Comparison of ENCODE assay signal across 31 mouse cellular contexts in genomic region chr11:24064221-24064620, GRCm38 (mm10). TPM values are rescaled to one million over a fixed set of nuclear protein-coding genes. Genes with fewer than 3 reads are reported as not detected.
A peak's percentile ranks its signal among the peaks of the same experiment; 100 is the strongest.
DNase-seq lines count a peak whose midpoint lies in the region; ATAC-seq and TF ChIP-seq lines count a peak whose summit lies in the region.
"Had no signal": no experiment of that assay in that cellular context is flagged by ENCODE, and none has a peak within 500 bp of the region (broad histone marks: within the 10 kb centered on the region; RNA-seq: fewer than 3 reads in every experiment).

No protein-coding gene starts in this region.

- H3K27me3 ChIP-seq in hindbrain, embryonic 12.5 days, result no peaks in the 10 kb centered on the region
- H3K27me3 ChIP-seq in hindbrain, postnatal 0 days (ENCODE audit: insufficient read depth, low read length), result no peaks in the 10 kb centered on the region
- H3K27me3 ChIP-seq in neural tube, embryonic 13.5 days, result no peaks in the 10 kb centered on the region
- H3K27me3 ChIP-seq in forebrain, embryonic 13.5 days, result no peaks in the 10 kb centered on the region
- H3K27me3 ChIP-seq: forebrain, embryonic 15.5 days had no signal

- peaks cover 23% of the 10 kb centered on the region for H3K4me1 ChIP-seq in hindbrain, embryonic 12.5 days
- peaks cover 12% of the 10 kb centered on the region for H3K4me1 ChIP-seq in hindbrain, postnatal 0 days (ENCODE audit: insufficient read depth, low read length)
- H3K4me1 ChIP-seq in neural tube, embryonic 13.5 days (replicated peaks), result peaks cover 46% of the 10 kb centered on the region
- H3K4me1 ChIP-seq in forebrain, embryonic 13.5 days, result peaks cover 29% of the 10 kb centered on the region

- no peak overlapping the region for H3K9ac ChIP-seq in hindbrain, embryonic 12.5 days
- no peak overlapping the region for H3K9ac ChIP-seq in hindbrain, postnatal 0 days (replicated peaks; ENCODE audit: low read length)
- no peak overlapping the region for H3K9ac ChIP-seq in neural tube, embryonic 13.5 days
- no peak overlapping the region for H3K9ac ChIP-seq in forebrain, embryonic 13.5 days
- H3K9ac ChIP-seq: forebrain, embryonic 15.5 days had no signal

- ATAC-seq in hindbrain, embryonic 12.5 days (ENCODE audit: low FRiP score), result no peak
- ATAC-seq in hindbrain, postnatal 0 days, result no peak
- no peak for ATAC-seq in neural tube, embryonic 13.5 days (ENCODE audit: low read depth)
- no peak for ATAC-seq in forebrain, embryonic 13.5 days
- ATAC-seq: forebrain, embryonic 15.5 days; Patski had no signal

- no peak for TF ChIP-seq CTCF in hindbrain, postnatal 0 days (IDR thresholded peaks at IDR 0.05; ENCODE audit: low read depth)
- TF ChIP-seq CTCF in layer of hippocampus, adult 2 months (conservative IDR thresholded peaks at IDR 0.05), result no peak

- 82% methylated on average over 6 of the region's 6 CpGs for WGBS in hindbrain, embryonic 12.5 days
- WGBS in hindbrain, postnatal 0 days, result 84% methylated on average over 6 of the region's 6 CpGs
- 57% methylated on average over 6 of the region's 6 CpGs for WGBS in neural tube, embryonic 13.5 days
- 77% methylated on average over 6 of the region's 6 CpGs for WGBS in forebrain, embryonic 13.5 days

- no peaks in the 10 kb centered on the region for H3K9me3 ChIP-seq in hindbrain, embryonic 12.5 days (replicated peaks)
- no peaks in the 10 kb centered on the region for H3K9me3 ChIP-seq in hindbrain, postnatal 0 days (ENCODE audit: low read length)
- no peaks in the 10 kb centered on the region for H3K9me3 ChIP-seq in neural tube, embryonic 13.5 days
- H3K9me3 ChIP-seq in forebrain, embryonic 13.5 days (replicated peaks), result no peaks in the 10 kb centered on the region
- H3K9me3 ChIP-seq: forebrain, embryonic 10.5 days; forebrain, embryonic 15.5 days; G1E had no signal

- H3K27ac ChIP-seq in hindbrain, embryonic 12.5 days, result 0 out of 2 replicates have a peak overlapping the region, but pooled peaks have one; percentile 4
- H3K27ac ChIP-seq in hindbrain, postnatal 0 days, result no peak overlapping the region
- H3K27ac ChIP-seq in layer of hippocampus, adult 2 months, result peak overlapping the region; percentile 92
- H3K27ac ChIP-seq in neural tube, embryonic 13.5 days (replicated peaks), result peak overlapping the region; percentile 42; the same call in 1 of the 2 replicates
- no peak overlapping the region for H3K27ac ChIP-seq in forebrain, embryonic 13.5 days
- H3K27ac ChIP-seq: forebrain, embryonic 10.5 days; forebrain, embryonic 15.5 days; heart, adult 2 months had no signal

- H3K36me3 ChIP-seq in hindbrain, embryonic 12.5 days, result no peaks in the 10 kb centered on the region
- no peaks in the 10 kb centered on the region for H3K36me3 ChIP-seq in hindbrain, postnatal 0 days (ENCODE audit: insufficient read depth, low read length)
- H3K36me3 ChIP-seq in neural tube, embryonic 13.5 days, result no peaks in the 10 kb centered on the region
- H3K36me3 ChIP-seq in forebrain, embryonic 13.5 days (ENCODE audit: poor library complexity, severe bottlenecking), result no peaks in the 10 kb centered on the region
- H3K36me3 ChIP-seq: forebrain, embryonic 10.5 days; forebrain, embryonic 15.5 days; G1E had no signal

- no peak for DNase-seq in hindbrain, postnatal 0 days (ENCODE audit: low spot score)
- no peak for DNase-seq in layer of hippocampus, adult 2 months (ENCODE audit: low spot score in 2 of 2)
- no peak for DNase-seq in layer of hippocampus, adult 9-10 months (ENCODE audit: low spot score)
- DNase-seq in neural tube, embryonic 10.5 days (ENCODE audit: extremely low spot score, low spot score), result no peak
- DNase-seq: adrenal gland, postnatal 10 days; adrenal gland, postnatal 36 days; B cell, adult 2 months; cerebellum, adult 18-20 months; cerebellum, adult 9-10 months; cerebellum, postnatal 14 days; gastrocnemius, postnatal 25 days; heart, adult 2 months had no signal

- H3K4me3 ChIP-seq in hindbrain, embryonic 12.5 days, result no peak overlapping the region
- H3K4me3 ChIP-seq in hindbrain, postnatal 0 days (ENCODE audit: low read length), result no peak overlapping the region
- no peak overlapping the region for H3K4me3 ChIP-seq in layer of hippocampus, adult 2 months
- H3K4me3 ChIP-seq in neural tube, embryonic 13.5 days, result no peak overlapping the region
- H3K4me3 ChIP-seq in forebrain, embryonic 13.5 days, result no peak overlapping the region
- H3K4me3 ChIP-seq: forebrain, embryonic 10.5 days; forebrain, embryonic 15.5 days; heart, adult 2 months had no signal

- H3K4me2 ChIP-seq in hindbrain, embryonic 12.5 days (replicated peaks), result no peak overlapping the region
- H3K4me2 ChIP-seq in hindbrain, postnatal 0 days (ENCODE audit: low read depth, low read length), result no peak overlapping the region
- no peak overlapping the region for H3K4me2 ChIP-seq in neural tube, embryonic 13.5 days
- no peak overlapping the region for H3K4me2 ChIP-seq in forebrain, embryonic 13.5 days
- H3K4me2 ChIP-seq: forebrain, embryonic 15.5 days; heart, embryonic 11.5 days had no signal

RNA-seq across cellular contexts. Expression of gene A830031A19Rik, which starts 10.6 kb away (rescaled TPM):
- polyA plus RNA-seq in hindbrain, embryonic 12.5 days (2016; fragmentation: Nextera tagmentation; extraction: Ambion mirVana), result not detected in 2 replicates
- total RNA-seq in hindbrain, postnatal 0 days (2014; rRNA removed), result not detected in 2 replicates
- not detected in 2 replicates for polyA plus RNA-seq in hindbrain, postnatal 0 days (2015; fragmentation: Nextera tagmentation; extraction: Ambion mirVana)
- 1 to 10 TPM; 1.3 to 1.7 TPM for total RNA-seq in layer of hippocampus, adult 2 months (2021)
- polyA plus RNA-seq in neural tube, embryonic 13.5 days (2015; fragmentation: Nextera tagmentation; extraction: Ambion mirVana), result not detected in 2 replicates
- polyA plus RNA-seq in forebrain, embryonic 13.5 days (2015; fragmentation: Nextera tagmentation; extraction: Ambion mirVana), result not detected in 2 replicates
- total RNA-seq: adrenal gland, adult 18-20 months; adrenal gland, postnatal 10 days; adrenal gland, postnatal 36 days; CH12.LX; gastrocnemius, adult 8-10 months; gastrocnemius, postnatal 25 days; heart, adult 2 months; heart, postnatal 25 days; hematopoietic stem cell, adult 5-6 weeks had no signal
- polyA plus RNA-seq: embryonic facial prominence, embryonic 11.5 days; embryonic facial prominence, embryonic 14.5 days; forebrain, embryonic 10.5 days; forebrain, embryonic 15.5 days; G1E; gonadal fat pad, adult 2 months; heart, adult 2 months; heart, embryonic 11.5 days; heart, embryonic 14.5 days; heart, postnatal 0 days; intestine, embryonic 14.5 days; Patski had no signal

RNA-seq across cellular contexts. Expression of gene Bcl11a, which starts 13.6 kb away (rescaled TPM):
- polyA plus RNA-seq in hindbrain, embryonic 12.5 days (2016; fragmentation: Nextera tagmentation; extraction: Ambion mirVana), result 89.1 and 94.8 TPM in 2 replicates
- total RNA-seq in hindbrain, postnatal 0 days (2014; rRNA removed), result 32.2 and 32.3 TPM in 2 replicates
- polyA plus RNA-seq in hindbrain, postnatal 0 days (2015; fragmentation: Nextera tagmentation; extraction: Ambion mirVana), result 69.8 and 73.5 TPM in 2 replicates
- 100 to 1,000 TPM; 117 to 121 TPM for total RNA-seq in layer of hippocampus, adult 2 months (2021)
- 125 and 131 TPM in 2 replicates for polyA plus RNA-seq in neural tube, embryonic 13.5 days (2015; fragmentation: Nextera tagmentation; extraction: Ambion mirVana)
- 159 and 161 TPM in 2 replicates for polyA plus RNA-seq in forebrain, embryonic 13.5 days (2015; fragmentation: Nextera tagmentation; extraction: Ambion mirVana)
- polyA plus RNA-seq: Patski had no signal

Comparison
In these comparisons a context has a peak if more than half of its experiments do, and no peak if none do; other contexts are left out.
1. H3K27ac ChIP-seq: peak in hindbrain, embryonic 12.5 days (single experiment), layer of hippocampus, adult 2 months (single experiment) and neural tube, embryonic 13.5 days (single experiment); none in hindbrain, postnatal 0 days (single experiment) and forebrain, embryonic 13.5 days (single experiment).